33 mouse cellular contexts compared by ENCODE assay signal in genomic region chr3:29345805-29346204, GRCm38 (mm10).
"Had no signal": no experiment of that assay in that cellular context is flagged by ENCODE, and none has a peak within 500 bp of the region (broad histone marks: within the 10 kb centered on the region; RNA-seq: fewer than 3 reads in every experiment).

No protein-coding gene starts in this region.

- H3K4me1 ChIP-seq: limb, embryonic 10.5 days; limb, embryonic 12.5 days; limb, embryonic 15.5 days; liver, embryonic 12.5 days; liver, embryonic 13.5 days; liver, embryonic 15.5 days; lung, embryonic 15.5 days; megakaryocyte, embryonic 14.5 days; midbrain, embryonic 13.5 days; midbrain, embryonic 15.5 days; neural tube, embryonic 12.5 days; neural tube, embryonic 13.5 days had no signal

- ATAC-seq: liver, embryonic 12.5 days; liver, postnatal 0 days; lung, postnatal 0 days; midbrain, embryonic 13.5 days; midbrain, embryonic 15.5 days; midbrain, embryonic 16.5 days had no signal

- H3K27me3 ChIP-seq: limb, embryonic 12.5 days; limb, embryonic 13.5 days; limb, embryonic 15.5 days; liver, embryonic 12.5 days; liver, embryonic 13.5 days; liver, embryonic 15.5 days; lung, embryonic 15.5 days; megakaryocyte, embryonic 14.5 days; midbrain, embryonic 12.5 days; midbrain, embryonic 13.5 days; midbrain, embryonic 15.5 days; neural tube, embryonic 12.5 days; neural tube, embryonic 13.5 days had no signal

- DNase-seq: left cerebral cortex, postnatal 4 days; liver; liver, embryonic 13.5 days; liver, postnatal 0 days; lung, adult 18-20 months; lung, adult 2 months; lung, embryonic 14.5 days; lung, postnatal 10 days; lung, postnatal 14 days; lung, postnatal 36 days; lung, postnatal 4 days; midbrain, embryonic 14.5 days had no signal

- H3K36me3 ChIP-seq: limb, embryonic 10.5 days; limb, embryonic 12.5 days; limb, embryonic 13.5 days; limb, embryonic 15.5 days; liver, embryonic 12.5 days; liver, embryonic 13.5 days; liver, embryonic 15.5 days; lung, embryonic 15.5 days; midbrain, embryonic 10.5 days; midbrain, embryonic 12.5 days; midbrain, embryonic 13.5 days; midbrain, embryonic 15.5 days; neural tube, embryonic 12.5 days; neural tube, embryonic 13.5 days had no signal

- H3K9me3 ChIP-seq: limb, embryonic 10.5 days; limb, embryonic 12.5 days; limb, embryonic 13.5 days; limb, embryonic 15.5 days; liver, embryonic 12.5 days; liver, embryonic 13.5 days; liver, embryonic 15.5 days; lung, embryonic 15.5 days; megakaryocyte, embryonic 14.5 days; midbrain, embryonic 10.5 days; midbrain, embryonic 12.5 days; midbrain, embryonic 13.5 days; midbrain, embryonic 15.5 days; neural tube, embryonic 12.5 days; neural tube, embryonic 13.5 days had no signal

- H3K9ac ChIP-seq: limb, embryonic 12.5 days; limb, embryonic 13.5 days; limb, embryonic 15.5 days; liver, embryonic 12.5 days; liver, embryonic 13.5 days; liver, embryonic 14.5 days; liver, embryonic 15.5 days; liver, postnatal 0 days; lung, embryonic 14.5 days; lung, embryonic 15.5 days; midbrain, embryonic 12.5 days; midbrain, embryonic 13.5 days; midbrain, embryonic 15.5 days; neural tube, embryonic 12.5 days; neural tube, embryonic 13.5 days had no signal

- H3K4me3 ChIP-seq: limb, embryonic 10.5 days; limb, embryonic 12.5 days; limb, embryonic 13.5 days; limb, embryonic 15.5 days; liver, embryonic 12.5 days; liver, embryonic 13.5 days; liver, embryonic 15.5 days; lung, embryonic 15.5 days; megakaryocyte, embryonic 14.5 days; midbrain, embryonic 10.5 days; midbrain, embryonic 12.5 days; midbrain, embryonic 13.5 days; midbrain, embryonic 15.5 days; myocyte; neural tube, embryonic 12.5 days; neural tube, embryonic 13.5 days had no signal

- H3K27ac ChIP-seq: limb, embryonic 10.5 days; limb, embryonic 12.5 days; limb, embryonic 13.5 days; limb, embryonic 15.5 days; liver, embryonic 12.5 days; liver, embryonic 13.5 days; liver, embryonic 14.5 days; liver, embryonic 15.5 days; lung, embryonic 15.5 days; macrophage; midbrain, embryonic 10.5 days; midbrain, embryonic 12.5 days; midbrain, embryonic 13.5 days; midbrain, embryonic 15.5 days; neural tube, embryonic 12.5 days; neural tube, embryonic 13.5 days had no signal

- H3K4me2 ChIP-seq: limb, embryonic 12.5 days; limb, embryonic 13.5 days; limb, embryonic 15.5 days; liver, embryonic 11.5 days; liver, embryonic 12.5 days; liver, embryonic 13.5 days; liver, embryonic 15.5 days; lung, embryonic 14.5 days; lung, embryonic 15.5 days; midbrain, embryonic 11.5 days; midbrain, embryonic 12.5 days; midbrain, embryonic 13.5 days; midbrain, embryonic 15.5 days; neural tube, embryonic 12.5 days; neural tube, embryonic 13.5 days had no signal
